Mouse (Mus musculus): ENCODE measurements around the gene Fbxw5. TPM values are rescaled to one million over a fixed set of nuclear protein-coding genes. Genes with fewer than 3 reads are reported as not detected.
"Not testable (repeated sequence)": the region's sequence is repeated elsewhere in the genome, so short reads cannot be mapped to it uniquely, and the experiment has no call there.

The Fbxw5 gene
- total RNA-seq, 2 experiments from 2014 or later, result 65.5 to 66.7 TPM

DNA sequence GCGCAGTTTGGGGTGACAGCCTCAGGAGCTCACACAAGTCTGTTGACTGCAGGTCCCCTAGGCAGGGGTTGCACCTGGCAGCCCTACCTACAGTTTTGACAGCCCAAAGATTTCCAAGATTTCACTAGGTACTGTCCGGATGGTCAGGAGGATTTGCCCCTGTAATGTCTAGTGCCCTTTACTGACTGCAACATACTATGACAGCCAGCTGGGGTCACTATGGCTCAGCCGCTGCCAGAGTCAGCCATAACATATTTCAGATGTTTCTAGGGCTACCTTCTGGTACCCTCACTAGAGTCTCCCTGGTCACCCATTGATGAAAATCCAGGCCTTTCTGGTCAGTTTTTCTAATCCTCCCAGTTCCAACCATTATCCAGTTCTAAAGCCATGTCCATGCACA lies 9.4 kb downstream of the Fbxw5 start:
- DNase-seq, result no peak

- DNase-seq, result no peak
These were observed 26.2 kb downstream of the Fbxw5 start for GRCm38 (mm10) chr2:25526510-25527302.

DNA sequence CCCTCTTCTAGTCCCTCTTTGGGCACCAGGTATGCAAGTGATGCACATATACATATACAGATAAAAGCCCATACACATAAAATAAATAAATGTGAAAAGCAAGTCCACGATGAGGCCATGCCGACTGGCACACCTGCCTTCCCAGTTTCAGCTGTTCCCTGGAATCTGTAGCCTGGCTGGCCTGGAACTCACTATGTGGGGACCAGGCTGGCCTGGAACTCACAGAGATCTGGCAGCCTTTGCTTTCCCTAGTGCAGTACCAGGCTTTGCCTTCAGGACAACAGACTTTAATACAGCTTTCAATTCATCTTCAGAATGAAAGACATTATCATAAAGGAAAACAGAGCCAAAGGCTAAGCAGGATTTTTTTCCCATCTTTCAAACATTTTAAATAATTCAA lies 33.2 kb downstream of the Fbxw5 start:
- DNase-seq, result no peak

- peak; percentile 87 for DNase-seq
These were observed 33.8 kb downstream of the Fbxw5 start for GRCm38 (mm10) chr2:25534178-25534865.

DNA sequence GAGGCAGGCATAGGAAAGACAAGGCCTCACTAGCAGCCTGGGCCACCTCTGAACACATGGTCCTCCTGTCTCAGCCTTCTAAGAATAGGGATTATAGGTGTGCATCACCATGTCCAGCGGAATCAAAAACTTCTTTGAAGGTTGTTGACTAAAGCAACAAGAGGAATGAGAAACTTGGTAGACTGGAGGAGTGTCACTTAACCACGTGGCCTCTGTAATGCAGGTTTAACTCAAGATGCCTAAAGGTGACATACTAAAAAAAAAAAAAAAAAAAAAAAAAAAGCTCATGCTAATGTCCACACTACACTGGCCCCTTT lies 34.3 kb downstream of the Fbxw5 start:
- DNase-seq, result no peak

DNA sequence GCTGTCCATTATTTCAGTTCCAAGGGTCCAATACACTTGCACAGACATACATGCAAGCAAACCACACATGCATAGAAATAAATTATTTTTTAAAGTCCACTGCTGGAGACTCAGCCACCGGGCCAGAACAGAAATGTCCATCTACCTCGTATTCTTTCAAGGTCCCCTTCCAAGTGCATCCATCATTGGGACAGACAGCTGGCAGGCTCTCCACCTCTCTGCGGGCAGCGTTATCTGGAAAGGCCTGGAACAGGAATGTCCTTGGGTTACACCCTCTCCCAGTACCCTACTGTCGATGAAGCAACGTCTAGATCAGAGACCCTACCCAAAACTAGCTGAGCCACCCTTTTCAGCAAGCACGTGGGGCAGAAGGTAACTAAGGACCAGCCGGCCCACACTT lies 36.0 kb downstream of the Fbxw5 start:
- no peak for DNase-seq

GRCm38 (mm10) chr2:25540541-25540948 lies 40.0 kb downstream of the Fbxw5 start:
- DNase-seq, result no peak

DNA sequence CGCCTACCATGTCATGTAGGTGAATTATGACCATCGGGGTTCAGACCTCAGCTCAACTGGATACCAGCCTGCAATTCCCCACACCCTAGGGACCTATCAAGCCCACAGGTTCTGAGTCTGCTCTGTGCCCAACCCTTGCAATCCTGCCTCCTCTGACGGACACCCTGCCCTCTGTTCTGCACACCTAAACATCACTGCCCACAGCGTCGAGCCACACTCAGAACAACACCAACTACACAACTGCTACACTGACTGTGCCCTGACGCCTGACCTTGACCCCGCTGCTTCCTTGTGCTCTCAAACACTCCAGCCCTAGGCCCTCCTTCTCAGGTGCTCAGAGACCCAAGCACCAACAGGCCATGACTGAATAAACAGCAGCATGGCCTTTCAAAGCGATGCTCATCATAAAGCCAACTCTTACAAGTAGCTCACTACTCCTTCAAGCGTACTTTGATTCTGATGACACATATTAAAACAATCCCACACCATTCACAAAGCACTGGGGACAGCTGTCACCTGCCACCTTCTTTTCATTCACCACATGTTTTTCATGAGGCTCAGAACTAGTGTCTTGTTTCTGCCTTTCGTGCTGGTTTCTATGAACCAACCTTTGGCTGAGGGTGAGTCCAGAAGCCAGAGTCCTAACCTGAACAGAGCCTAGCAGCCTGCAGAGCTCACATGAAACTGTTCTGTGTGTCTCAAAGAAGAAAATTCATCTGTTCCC lies 41.3 kb downstream of the Fbxw5 start:
- DNase-seq, result no peak

DNA sequence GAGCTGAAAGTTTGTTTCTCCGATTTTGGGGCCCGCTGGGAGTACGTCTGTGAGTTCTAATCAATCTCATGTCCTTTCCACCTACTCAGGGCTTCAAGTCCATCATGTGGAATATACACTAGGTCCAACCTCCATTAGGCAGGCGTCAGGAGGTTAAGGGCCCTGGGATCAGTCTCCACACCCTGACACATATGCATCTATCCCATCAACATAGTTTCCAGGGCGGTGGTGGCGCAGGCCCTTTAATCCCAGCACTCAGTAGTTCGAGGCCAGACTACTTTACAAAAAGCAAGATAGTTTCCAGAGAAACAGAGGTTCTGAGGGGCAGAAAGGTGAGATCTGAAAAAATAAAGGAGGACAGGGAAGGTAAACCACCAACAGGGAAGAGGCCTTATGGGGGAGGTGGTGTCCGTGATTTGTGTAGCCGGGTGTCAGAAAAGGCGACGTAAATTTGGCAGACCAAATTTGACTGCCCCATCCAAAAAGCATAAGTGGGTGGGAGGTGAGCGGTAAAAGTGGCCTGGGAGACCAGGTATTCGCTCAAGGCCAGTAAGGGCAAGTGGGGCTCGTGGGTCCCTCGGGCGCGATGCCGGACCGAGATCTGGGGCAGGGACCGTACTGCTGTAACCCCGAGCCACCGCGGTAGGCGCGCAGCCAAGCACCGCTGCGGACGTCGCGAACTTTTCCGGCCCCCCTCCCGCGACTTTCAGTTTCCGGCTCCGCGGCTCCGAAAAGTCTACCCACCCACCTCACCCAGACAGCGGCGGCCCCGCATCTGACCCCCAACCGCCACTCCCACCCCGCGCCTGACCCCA lies 45.7 kb downstream of the Fbxw5 start:
- DNase-seq, result no peak

GRCm38 (mm10) chr2:25546811-25547491 lies 46.4 kb downstream of the Fbxw5 start, which contains the start of gene Traf2:
TSS of gene Traf2 (minus strand) at chr2:25546940.
- peak; percentile 97 for DNase-seq

DNA sequence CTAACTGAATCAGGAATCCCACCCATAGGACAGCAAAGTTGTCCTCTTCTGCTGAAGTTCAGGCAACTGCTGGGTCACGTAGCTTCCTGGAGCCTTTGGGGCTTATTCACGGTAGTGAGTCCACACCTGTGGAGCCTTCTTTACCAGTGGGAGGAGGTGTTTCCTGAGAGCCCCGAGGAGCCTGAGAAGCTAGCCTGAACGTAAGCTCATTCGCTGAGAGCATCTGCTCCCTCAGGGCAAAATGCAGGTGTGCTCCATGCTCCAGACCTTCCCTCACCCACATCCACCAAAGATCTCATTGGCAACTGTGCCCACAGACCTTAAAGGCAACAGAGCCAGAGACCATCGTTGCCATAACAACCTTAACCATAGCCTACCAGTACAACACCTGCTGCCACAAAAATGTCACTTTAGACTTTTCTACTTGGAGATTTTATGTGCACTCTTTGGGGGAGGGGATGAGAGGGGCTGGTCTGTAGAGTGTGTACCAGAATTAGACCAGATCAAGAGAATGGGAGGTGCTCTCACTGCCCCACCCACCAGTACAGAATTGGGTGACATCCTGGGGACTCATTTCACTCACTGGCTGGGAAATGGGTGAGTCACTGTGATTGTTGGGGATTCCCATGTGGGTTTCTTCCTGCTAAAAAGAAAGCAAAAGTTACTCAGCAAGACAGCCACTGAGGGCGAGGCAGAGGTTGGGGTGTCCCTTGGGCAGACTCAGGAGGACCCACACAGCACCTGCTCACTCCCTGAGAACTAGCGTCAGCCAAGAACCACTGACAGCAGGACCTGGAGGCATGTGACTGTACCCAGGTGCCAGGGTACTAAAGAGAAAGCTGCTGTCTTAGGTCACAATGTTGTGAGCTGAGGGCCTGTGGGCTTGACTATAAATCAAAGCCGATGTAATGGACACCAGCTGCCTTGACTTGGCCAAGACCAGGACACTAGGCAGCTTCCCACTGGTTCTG lies 48.8 kb downstream of the Fbxw5 start:
- no peak for DNase-seq

GRCm38 (mm10) chr2:25551186-25551585 lies 50.6 kb downstream of the Fbxw5 start:
- DNase-seq, result no peak

DNA sequence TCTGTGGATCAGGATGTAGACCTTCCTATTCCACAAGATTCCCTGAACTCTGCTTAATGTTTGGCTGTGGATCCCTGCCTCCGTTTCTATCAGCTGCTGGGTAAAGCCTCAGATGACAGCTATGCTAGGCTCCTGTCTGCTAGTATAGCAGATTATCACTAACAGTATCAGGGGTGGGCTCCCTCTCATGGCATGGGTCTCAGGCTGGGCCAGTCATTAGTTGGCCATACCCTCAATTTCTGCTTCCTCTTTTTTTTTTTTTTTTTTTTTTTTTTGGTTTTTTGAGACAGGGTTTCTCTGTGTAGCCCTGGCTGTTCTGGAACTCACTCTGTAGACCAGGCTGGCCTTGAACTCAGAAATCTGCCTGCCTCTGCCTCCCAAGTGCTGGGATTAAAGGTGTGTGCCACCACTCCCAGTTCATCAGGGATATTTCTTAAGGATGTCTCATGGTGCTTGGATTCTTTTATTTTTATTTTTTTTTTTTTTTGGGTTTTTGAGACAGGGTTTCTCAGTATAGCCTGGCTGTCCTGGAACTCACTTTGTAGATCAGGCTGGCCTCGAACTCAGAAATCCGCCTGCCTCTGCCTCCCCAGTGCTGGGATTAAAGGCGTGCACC lies 52.7 kb downstream of the Fbxw5 start:
- not testable (repeated sequence) for DNase-seq

Other genes with a start within 250 kb of the Fbxw5 start
- 10 to 100 TPM; 14.9 to 16.0 TPM for gene Tmem203, start 245.3 kb upstream of the Fbxw5 start, total RNA-seq (2021)
- 1 to 10 TPM; 4.7 to 6.8 TPM for gene Tprn, start 238.1 kb upstream of the Fbxw5 start, total RNA-seq (2021)
- 10 to 100 TPM; 39.5 to 40.3 TPM for gene Ssna1, start 228.3 kb upstream of the Fbxw5 start, total RNA-seq (2021)
- gene Anapc2, start 228.3 kb upstream of the Fbxw5 start, total RNA-seq (2021), result 10 to 100 TPM; 35.2 to 52.2 TPM
- not detected for gene Tmem210, start 212.6 kb upstream of the Fbxw5 start, total RNA-seq (2021)
- under 1 TPM in 1 of 2 experiments, not detected in 1; 0.26 TPM for gene Lrrc26, start 210.8 kb upstream of the Fbxw5 start, total RNA-seq (2021)
- under 1 TPM; 0.47 to 0.63 TPM for gene Grin1, start 181.6 kb upstream of the Fbxw5 start, total RNA-seq (2021)
- gene Man1b1, start 168.4 kb upstream of the Fbxw5 start, total RNA-seq (2021), result 10 to 100 TPM; 21.0 to 25.2 TPM
- 1 to 10 TPM; 7.9 to 9.5 TPM for gene Dpp7, start 144.4 kb upstream of the Fbxw5 start, total RNA-seq (2021)
- 1 to 10 TPM; 9.0 to 9.8 TPM for gene Uap1l1, start 135.1 kb upstream of the Fbxw5 start, total RNA-seq (2021)
- gene Sapcd2, start 128.4 kb upstream of the Fbxw5 start, total RNA-seq (2021), result 1 to 10 TPM; 2.1 to 3.7 TPM
- gene Entpd2, start 104.9 kb upstream of the Fbxw5 start, total RNA-seq (2021), result 10 to 100 TPM; 29.9 to 30.5 TPM
- 10 to 100 TPM; 25.2 to 37.3 TPM for gene Npdc1, start 101.4 kb upstream of the Fbxw5 start, total RNA-seq (2021)
- not detected for gene Fut7, start 77.5 kb upstream of the Fbxw5 start, total RNA-seq (2021)
- gene Abca2, start 72.0 kb upstream of the Fbxw5 start, total RNA-seq (2021), result 10 to 100 TPM; 10.4 to 14.1 TPM
- under 1 TPM in 1 of 2 experiments, not detected in 1; 0.52 TPM for gene Clic3, start 43.9 kb upstream of the Fbxw5 start, total RNA-seq (2021)
- gene Paxx, start 39.7 kb upstream of the Fbxw5 start, total RNA-seq (2021), result 10 to 100 TPM; 23.5 to 25.2 TPM
- 1 to 10 TPM; 1.7 to 9.6 TPM for gene Ptgds, start 30.7 kb upstream of the Fbxw5 start, total RNA-seq (2021)
- gene Lcn12, start 6.8 kb upstream of the Fbxw5 start, total RNA-seq (2021), result not detected
- 1 to 10 TPM; 1.4 to 2.0 TPM for gene C8g, start 969 bp downstream of the Fbxw5 start, total RNA-seq (2021)
- 10 to 100 TPM; 13.3 to 16.4 TPM for gene Traf2, start 46.2 kb downstream of the Fbxw5 start, total RNA-seq (2021)
- 100 to 1,000 TPM; 177 to 185 TPM for gene Edf1, start 57.1 kb downstream of the Fbxw5 start, total RNA-seq (2021)
- gene Mamdc4, start 74.1 kb downstream of the Fbxw5 start, total RNA-seq (2021), result 1 to 10 TPM; 2.7 to 4.1 TPM
- 10 to 100 TPM; 45.8 to 49.0 TPM for gene Phpt1, start 74.5 kb downstream of the Fbxw5 start, total RNA-seq (2021)
- gene Ajm1, start 81.0 kb downstream of the Fbxw5 start, total RNA-seq (2021), result under 1 TPM; 0.14 to 0.38 TPM
- 10 to 100 TPM; 49.6 to 58.7 TPM for gene Rabl6, start 107.8 kb downstream of the Fbxw5 start, total RNA-seq (2021)
- not detected for gene Ccdc183, start 116.9 kb downstream of the Fbxw5 start, total RNA-seq (2021)
- gene Tmem141, start 121.3 kb downstream of the Fbxw5 start, total RNA-seq (2021), result 10 to 100 TPM; 12.2 to 13.9 TPM
- 1 to 10 TPM; 5.6 to 6.5 TPM for gene Fcna, start 127.3 kb downstream of the Fbxw5 start, total RNA-seq (2021)
- gene Lcn8, start 152.4 kb downstream of the Fbxw5 start, total RNA-seq (2021), result 10 to 100 TPM; 27.7 to 36.4 TPM
- not detected for gene Lcn5, start 157.2 kb downstream of the Fbxw5 start, total RNA-seq (2021)
- gene Lcn6, start 176.0 kb downstream of the Fbxw5 start, total RNA-seq (2021), result not detected
- gene Lcn10, start 182.0 kb downstream of the Fbxw5 start, total RNA-seq (2021), result not detected
- not detected for gene Obp2a, start 199.3 kb downstream of the Fbxw5 start, total RNA-seq (2021)
- gene Bmyc, start 206.0 kb downstream of the Fbxw5 start, total RNA-seq (2021), result 10 to 100 TPM; 18.3 to 20.4 TPM
- gene Obp2b, start 236.3 kb downstream of the Fbxw5 start, total RNA-seq (2021), result not detected

All from gastrocnemius, postnatal 10 days (tissue).